Mouse (Mus musculus) heart, adult 2 months (tissue): ENCODE results near the gene Sema7a.

Experiments
- EP300 ChIP-seq: fragments of 200-500 bp; IDR thresholded peaks from 2 replicates; pipeline ENCODE4 v1.6.1; 2011; ENCODE audit warnings: low read depth, low read length, control low read depth; ENCODE audit not compliant: insufficient read depth
- POLR2A ChIP-seq: fragments of 200-500 bp; IDR thresholded peaks from 2 replicates; pipeline ENCODE4 v1.6.1; 2011; ENCODE audit warnings: mild to moderate bottlenecking, low read depth, low read length, control low read depth; ENCODE audit not compliant: insufficient read depth

DNA sequence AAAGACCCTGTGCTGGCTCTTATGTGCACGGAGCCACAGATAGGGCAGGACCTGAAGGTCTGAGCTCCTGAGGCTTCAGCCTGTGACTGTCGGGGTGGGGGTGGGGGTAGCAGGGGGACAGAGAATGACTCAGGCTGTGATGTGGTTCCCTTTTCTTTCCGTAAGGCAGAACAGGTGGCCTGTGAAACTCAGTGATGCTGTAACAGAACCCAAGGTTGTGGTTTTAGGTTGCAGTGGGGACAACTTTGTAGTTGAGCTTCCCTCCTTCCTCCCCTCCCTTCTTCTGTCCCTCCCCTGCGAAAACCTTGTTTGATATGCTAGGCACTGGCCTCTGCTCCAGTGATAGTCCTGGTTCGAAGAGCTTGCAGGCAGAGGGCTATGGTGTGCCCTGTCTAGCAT lies 16.9 kb downstream of the Sema7a start:
- TF ChIP-seq EP300 (no peak), POLR2A (no peak)
